Mouse (Mus musculus) liver, embryonic 14.5 days (tissue): ENCODE data around the gene Rab7b. TPM values are rescaled to one million over a fixed set of nuclear protein-coding genes. Genes with fewer than 3 reads are reported as not detected.
A peak's percentile ranks its signal among the peaks of the same experiment; 100 is the strongest.

Experiments used
- ATAC-seq: fragments of 200-750 bp; cut with Nextera tagmentation; 2 replicates; pipeline ENCODE4 v1.8.0; 2017; ENCODE audit warnings: moderate number of reproducible peaks, mild to moderate bottlenecking, moderate library complexity; ENCODE audit not compliant: insufficient read depth
- DNase-seq, 3 experiments: peaks; one replicate each; pipeline ENCODE4 v3.0.0-alpha.2; 2012 to 2013; ENCODE audit warnings: low read depth in 3 of 3, low spot score in 3 of 3
- H3K27ac ChIP-seq: fragments of 300-500 bp; sonication (generic); 2 replicates; pipeline ENCODE4 v1.5.1; 2014; ENCODE audit warnings: moderate library complexity, mild to moderate bottlenecking, control low read depth, inconsistent platforms
- H3K27me3 ChIP-seq: fragments of 300-500 bp; sonication (generic); 2 replicates; pipeline ENCODE4 v1.6.1; 2014; ENCODE audit warnings: mild to moderate bottlenecking, low read length, moderate library complexity; ENCODE audit not compliant: control insufficient read depth, insufficient read depth
- H3K36me3 ChIP-seq: fragments of 300-500 bp; sonication (generic); replicated peaks from 2 replicates; pipeline ENCODE4 v1.6.1; 2014; ENCODE audit warnings: low read depth; ENCODE audit not compliant: control insufficient read depth, insufficient read depth
- H3K4me1 ChIP-seq, 2 experiments: fragments of 200-500 bp in 1 of 2; fragments of 300-500 bp in 1 of 2; sonication (generic) in 1 of 2; replicated peaks; 2 replicates each; pipeline ENCODE4 v1.6.1; 2012 to 2014; ENCODE audit warnings: antibody characterized with exemption in 1 of 2, inconsistent platforms in 1 of 2, low read length in 1 of 2; ENCODE audit not compliant: control insufficient read depth in 2 of 2, insufficient read depth in 2 of 2
- H3K4me2 ChIP-seq: fragments of 300-500 bp; sonication (generic); 2 replicates; pipeline ENCODE4 v1.6.1; 2014; ENCODE audit warnings: low read depth, mild to moderate bottlenecking, control low read depth, moderate library complexity
- H3K4me3 ChIP-seq, 2 experiments: fragments of 200-500 bp in 1 of 2; fragments of 300-500 bp in 1 of 2; sonication (generic) in 1 of 2; 2 replicates each; pipeline ENCODE4 v1.5.1; 2012 to 2014; ENCODE audit warnings: low read depth in 2 of 2, low read length in 2 of 2, mild to moderate bottlenecking in 2 of 2, control low read depth in 1 of 2, inconsistent platforms in 1 of 2, moderate library complexity in 1 of 2; ENCODE audit not compliant: insufficient read depth in 1 of 2
- H3K9ac ChIP-seq: fragments of 300-500 bp; sonication (generic); replicated peaks from 2 replicates; pipeline ENCODE4 v1.6.1; 2014; ENCODE audit warnings: mild to moderate bottlenecking, control low read depth, moderate library complexity
- H3K9me3 ChIP-seq: fragments of 300-500 bp; sonication (generic); 2 replicates; pipeline ENCODE4 v1.6.1; 2016; ENCODE audit warnings: low read length, mixed read lengths; ENCODE audit not compliant: control insufficient read depth
- CTCF ChIP-seq: IDR thresholded peaks from 2 replicates; pipeline ENCODE4 v1.5.1; 2016; ENCODE audit warnings: antibody characterized with exemption, low read depth, control low read depth
- EP300 ChIP-seq: IDR thresholded peaks from 2 replicates; pipeline ENCODE4 v1.6.1; 2016; ENCODE audit warnings: antibody characterized with exemption, low read depth
- WGBS: fragments of 180-500 bp; shearing (Covaris S2); extraction: QIAGEN DNeasy Blood & Tissue Kit; methylation state at CpG from one replicate; pipeline ENCODE4 v1.1.7; 2014; ENCODE audit not compliant: insufficient replicate concordance; 5-methylcytosine and 5-hydroxymethylcytosine counted together
- polyA plus RNA-seq, 2 experiments: library from polyadenylated mRNA; depleted of rRNA in 1 of 2; stranded (reverse) in 1 of 2; unstranded in 1 of 2; fragments of >200 nt; fragmentation: Nextera tagmentation in 1 of 2; extraction: Ambion mirVana in 1 of 2; gene quantifications; 2 replicates each; pipeline versions ENCODE4 v1.2.1 to v1.2.3; 2012 to 2014

The Rab7b gene
- polyA plus RNA-seq, 2 experiments, result 0.42 to 0.91 TPM

- H3K36me3 ChIP-seq, result no peaks in the 10 kb centered on the region
- no peak overlapping the region for H3K9ac ChIP-seq
- ATAC-seq (no peak), DNase-seq (no peak)
- H3K9me3 ChIP-seq, result no peaks in the 10 kb centered on the region
- H3K4me1 ChIP-seq, result peaks cover 2 to 11% of the 10 kb centered on the region in 2 experiments; a peak in 3 of 4 replicates
- WGBS, result 44% methylated on average over 10 of the region's 10 CpGs
- H3K4me3 ChIP-seq, result no peak overlapping the region
- H3K27me3 ChIP-seq, result no peaks in the 10 kb centered on the region
- TF ChIP-seq CTCF, result no peak
- no peak for TF ChIP-seq EP300
- H3K27ac ChIP-seq, result no peak overlapping the region
- H3K4me2 ChIP-seq, result no peak overlapping the region
These were observed 63.4 kb downstream of the Rab7b start for GRCm38 (mm10) chr1:131751891-131752311.

- 4% methylated on average over 3 of the region's 3 CpGs for WGBS
These were observed 65.8 kb downstream of the Rab7b start for GRCm38 (mm10) chr1:131754212-131754829.

GRCm38 (mm10) chr1:131754916-131755315, 66.4 kb downstream of the Rab7b start:
- Histone ChIP-seq H3K9ac (no peak overlapping the region), H3K36me3 (no peaks in the 10 kb centered on the region), H3K4me1 (peaks cover 2 to 11% of the 10 kb centered on the region in 2 experiments; a peak in 3 of 4 replicates), H3K27ac (no peak overlapping the region), H3K4me2 (no peak overlapping the region), H3K4me3 (no peak overlapping the region), H3K27me3 (no peaks in the 10 kb centered on the region), H3K9me3 (no peaks in the 10 kb centered on the region)
- no peak for DNase-seq
- 17% methylated on average over 4 of the region's 4 CpGs for WGBS
- ATAC-seq, result no peak
- no peak for TF ChIP-seq CTCF
- TF ChIP-seq EP300, result no peak

More at GRCm38 (mm10) chr1:131754212-131754829, 65.8 kb downstream of the Rab7b start:
- Histone ChIP-seq H3K9me3 (no peaks in the 10 kb centered on the region), H3K4me2 (no peak overlapping the region), H3K27me3 (no peaks in the 10 kb centered on the region), H3K4me3 (no peak overlapping the region), H3K27ac (no peak overlapping the region), H3K4me1 (peaks cover 2 to 11% of the 10 kb centered on the region in 2 experiments; a peak in 3 of 4 replicates), H3K9ac (no peak overlapping the region), H3K36me3 (no peaks in the 10 kb centered on the region)
- TF ChIP-seq CTCF, result no peak
- TF ChIP-seq EP300, result no peak
- no peak for ATAC-seq
- DNase-seq, result peak in 1 of 3 experiments; percentile 7

GRCm38 (mm10) chr1:131757211-131757610, 68.7 kb downstream of the Rab7b start:
- H3K4me1 ChIP-seq, result peaks cover 2 to 11% of the 10 kb centered on the region in 2 experiments; a peak in 3 of 4 replicates
- ATAC-seq, result no peak
- no peak overlapping the region for H3K4me3 ChIP-seq
- no peak for DNase-seq
- H3K9me3 ChIP-seq, result no peaks in the 10 kb centered on the region
- no peaks in the 10 kb centered on the region for H3K27me3 ChIP-seq
- TF ChIP-seq EP300, result no peak
- no peak for TF ChIP-seq CTCF
- no peak overlapping the region for H3K9ac ChIP-seq
- no peak overlapping the region for H3K27ac ChIP-seq
- no peaks in the 10 kb centered on the region for H3K36me3 ChIP-seq
- no peak overlapping the region for H3K4me2 ChIP-seq
- 74% methylated on average over 6 of the region's 6 CpGs for WGBS

DNA sequence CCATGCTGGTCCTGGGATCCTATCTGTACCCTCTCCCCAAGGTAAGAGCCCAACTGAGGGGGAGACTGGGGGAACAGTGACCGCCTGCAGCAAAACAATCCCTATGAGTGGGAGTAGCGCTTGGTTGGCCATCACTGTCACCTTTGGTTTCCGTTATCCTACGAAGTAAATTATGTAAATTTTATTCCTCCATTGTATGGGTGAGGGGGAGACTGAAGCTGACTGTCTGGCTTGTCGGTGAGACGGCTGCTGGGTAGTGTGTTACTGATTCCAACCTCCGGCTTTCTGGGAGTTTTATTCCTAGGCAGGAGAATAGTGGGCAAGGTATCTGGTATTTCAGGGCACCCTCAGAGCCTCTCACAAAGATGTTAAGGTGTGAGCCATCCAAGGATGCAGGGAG, 70.3 kb downstream of the Rab7b start:
- Histone ChIP-seq H3K27me3 (no peaks in the 10 kb centered on the region), H3K36me3 (no peaks in the 10 kb centered on the region), H3K4me1 (peaks cover 2 to 10% of the 10 kb centered on the region in 2 experiments; a peak in 3 of 4 replicates), H3K4me2 (no peak overlapping the region), H3K9ac (no peak overlapping the region), H3K27ac (no peak overlapping the region), H3K4me3 (no peak overlapping the region), H3K9me3 (no peaks in the 10 kb centered on the region)
- 66% methylated on average over 7 of the region's 7 CpGs for WGBS
- no peak for ATAC-seq
- TF ChIP-seq CTCF (no peak), EP300 (no peak)
- DNase-seq, result no peak
